Comparison of ENCODE assay signal across 10 mouse cellular contexts in the genomic region with DNA sequence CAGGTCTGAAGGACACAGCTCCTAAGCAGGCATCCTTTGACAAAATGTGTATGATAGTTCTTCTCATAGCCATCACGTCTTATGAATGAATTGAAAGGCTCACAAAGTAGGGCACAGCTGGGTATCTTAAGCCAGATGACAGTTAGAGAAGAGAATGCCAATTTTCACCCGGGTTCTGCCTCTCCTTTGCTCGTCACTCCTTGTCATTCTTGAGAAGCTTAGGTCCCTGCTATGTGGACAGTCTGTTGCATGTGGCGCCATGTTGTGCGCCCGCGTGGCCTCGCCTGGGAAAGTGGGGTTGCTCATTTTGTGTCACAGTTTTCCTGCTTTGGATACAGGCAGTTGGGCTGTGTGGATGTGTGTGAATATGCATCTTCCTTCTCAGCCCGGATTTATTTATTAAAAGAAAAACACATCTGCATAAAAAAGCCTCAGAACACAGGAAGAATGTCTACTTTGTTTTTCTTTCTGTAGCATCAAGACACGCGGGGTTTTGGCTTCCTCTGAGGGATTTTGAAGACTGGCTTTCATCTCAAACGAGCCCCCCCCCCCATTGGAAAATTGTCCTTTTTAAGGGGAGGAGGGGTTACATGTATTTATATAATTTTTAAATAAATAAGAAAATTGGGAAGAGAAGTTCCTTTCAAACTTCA.
DNase-seq lines count a peak whose midpoint lies in the region; ATAC-seq and TF ChIP-seq lines count a peak whose summit lies in the region.
"Had no signal": no experiment of that assay in that cellular context is flagged by ENCODE, and none has a peak within 500 bp of the region (broad histone marks: within the 10 kb centered on the region; RNA-seq: fewer than 3 reads in every experiment).

No protein-coding gene starts in this region.

- no peak for ATAC-seq in heart, embryonic 14.5 days (ENCODE audit: insufficient number of reproducible peaks, insufficient read depth, low FRiP score, low read depth)
- ATAC-seq in lung, embryonic 15.5 days (ENCODE audit: borderline replicate concordance, extremely low read depth, low FRiP score, low TSS enrichment), result no peak
- no peak for ATAC-seq in intestine, embryonic 16.5 days
- no peak for ATAC-seq in stomach, postnatal 0 days (ENCODE audit: low FRiP score, low TSS enrichment)
- ATAC-seq in forebrain, embryonic 13.5 days, result no peak

- no peaks in the 10 kb centered on the region for H3K27me3 ChIP-seq in heart, embryonic 14.5 days (ENCODE audit: control insufficient read depth, insufficient read depth, low read length)
- no peaks in the 10 kb centered on the region for H3K27me3 ChIP-seq in lung, embryonic 15.5 days
- H3K27me3 ChIP-seq in intestine, embryonic 16.5 days (replicated peaks; ENCODE audit: control insufficient read depth, insufficient read depth, low read length), result no peaks in the 10 kb centered on the region
- no peaks in the 10 kb centered on the region for H3K27me3 ChIP-seq in stomach, postnatal 0 days (ENCODE audit: control insufficient read depth, insufficient read depth, low read length)
- peaks cover 4% of the 10 kb centered on the region; the same call in 1 of the 2 replicates for H3K27me3 ChIP-seq in forebrain, embryonic 13.5 days

- no peaks in the 10 kb centered on the region for H3K9me3 ChIP-seq in heart, embryonic 14.5 days (ENCODE audit: control insufficient read depth, low read length)
- no peaks in the 10 kb centered on the region for H3K9me3 ChIP-seq in lung, embryonic 15.5 days
- no peaks in the 10 kb centered on the region for H3K9me3 ChIP-seq in intestine, embryonic 16.5 days (ENCODE audit: control insufficient read depth, low read length)
- no peaks in the 10 kb centered on the region for H3K9me3 ChIP-seq in stomach, postnatal 0 days (ENCODE audit: control insufficient read depth, low read length)
- H3K9me3 ChIP-seq in forebrain, embryonic 13.5 days (replicated peaks), result no peaks in the 10 kb centered on the region

- no peak for DNase-seq in heart, adult 9 months (ENCODE audit: low spot score in 2 of 2)
- no peak for DNase-seq in lung, postnatal 36 days
- DNase-seq in stomach, postnatal 0 days (ENCODE audit: low spot score), result no peak
- no peak for DNase-seq in testis, postnatal 14 days (ENCODE audit: low spot score)
- DNase-seq: layer of hippocampus, postnatal 36 days; lung, adult 2 months had no signal

- WGBS in heart, embryonic 14.5 days, result 71% methylated on average over 12 of the region's 12 CpGs
- 46% methylated on average over 12 of the region's 12 CpGs for WGBS in lung, embryonic 15.5 days
- 66% methylated on average over 12 of the region's 12 CpGs for WGBS in intestine, embryonic 16.5 days
- WGBS in stomach, postnatal 0 days, result 70% methylated on average over 12 of the region's 12 CpGs
- 56% methylated on average over 12 of the region's 12 CpGs for WGBS in forebrain, embryonic 13.5 days

- H3K4me3 ChIP-seq in heart, embryonic 14.5 days (ENCODE audit: control insufficient read depth in 1 of 2, insufficient read depth in 1 of 2, low read depth in 1 of 2, low read length in 2 of 2), result no peak overlapping the region
- H3K4me3 ChIP-seq in lung, embryonic 15.5 days, result no peak overlapping the region
- H3K4me3 ChIP-seq in intestine, embryonic 16.5 days (ENCODE audit: low read length), result no peak overlapping the region
- no peak overlapping the region for H3K4me3 ChIP-seq in stomach, postnatal 0 days (ENCODE audit: low read depth, low read length)
- no peak overlapping the region for H3K4me3 ChIP-seq in forebrain, embryonic 13.5 days

- H3K4me2 ChIP-seq in heart, embryonic 14.5 days (ENCODE audit: low read length), result 0 out of 2 replicates have a peak overlapping the region, but pooled peaks have one; percentile 1
- H3K4me2 ChIP-seq in lung, embryonic 15.5 days, result peak overlapping the region; percentile 2; the same call in 1 of the 2 replicates
- H3K4me2 ChIP-seq in intestine, embryonic 16.5 days (ENCODE audit: low read depth, low read length), result no peak overlapping the region
- H3K4me2 ChIP-seq in stomach, postnatal 0 days (replicated peaks; ENCODE audit: low read depth), result no peak overlapping the region
- H3K4me2 ChIP-seq in forebrain, embryonic 13.5 days, result no peak overlapping the region

- no peak for TF ChIP-seq CTCF in stomach, postnatal 0 days (IDR thresholded peaks at IDR 0.05; ENCODE audit: low read depth)

- no peak overlapping the region for H3K9ac ChIP-seq in heart, embryonic 14.5 days (ENCODE audit: low read length)
- no peak overlapping the region; the same call in 1 of the 2 replicates for H3K9ac ChIP-seq in lung, embryonic 15.5 days
- no peak overlapping the region for H3K9ac ChIP-seq in intestine, embryonic 16.5 days (ENCODE audit: low read depth, low read length)
- no peak overlapping the region for H3K9ac ChIP-seq in stomach, postnatal 0 days (ENCODE audit: low read length)
- no peak overlapping the region for H3K9ac ChIP-seq in forebrain, embryonic 13.5 days

- peak overlapping the region in 1 of 2 experiments; percentile 88; a peak in 2 of 4 replicates for H3K27ac ChIP-seq in heart, embryonic 14.5 days (replicated peaks in 1 of 2; ENCODE audit: control insufficient read depth in 1 of 2, insufficient read depth in 1 of 2, low read depth in 2 of 2, low read length in 2 of 2)
- peak overlapping the region; percentile 84 for H3K27ac ChIP-seq in lung, embryonic 15.5 days
- H3K27ac ChIP-seq in intestine, embryonic 16.5 days (ENCODE audit: low read length), result peak overlapping the region; percentile 27; the same call in 1 of the 2 replicates
- H3K27ac ChIP-seq in stomach, postnatal 0 days (replicated peaks), result peak overlapping the region; percentile 58
- H3K27ac ChIP-seq in forebrain, embryonic 13.5 days, result no peak overlapping the region; the same call in 1 of the 2 replicates

- no peak for TF ChIP-seq EP300 in stomach, postnatal 0 days (optimal IDR thresholded peaks at IDR 0.05)

- 0 out of 2 replicates have a peak, but pooled peaks cover 11% of the 10 kb centered on the region for H3K36me3 ChIP-seq in heart, embryonic 14.5 days (ENCODE audit: control insufficient read depth, insufficient read depth, low read length)
- H3K36me3 ChIP-seq in lung, embryonic 15.5 days, result no peaks in the 10 kb centered on the region
- no peaks in the 10 kb centered on the region for H3K36me3 ChIP-seq in intestine, embryonic 16.5 days (ENCODE audit: control insufficient read depth, insufficient read depth, low read length)
- H3K36me3 ChIP-seq in stomach, postnatal 0 days (ENCODE audit: control insufficient read depth, insufficient read depth, low read length), result no peaks in the 10 kb centered on the region
- H3K36me3 ChIP-seq in forebrain, embryonic 13.5 days (ENCODE audit: poor library complexity, severe bottlenecking), result no peaks in the 10 kb centered on the region

- H3K4me1 ChIP-seq in heart, embryonic 14.5 days (ENCODE audit: control insufficient read depth in 2 of 2, insufficient read depth in 2 of 2, low read length in 2 of 2), result peaks cover 43 to 93% of the 10 kb centered on the region in 2 experiments
- H3K4me1 ChIP-seq in lung, embryonic 15.5 days, result peaks cover 87% of the 10 kb centered on the region
- H3K4me1 ChIP-seq in intestine, embryonic 16.5 days (ENCODE audit: control insufficient read depth, insufficient read depth, low read length), result peaks cover 58% of the 10 kb centered on the region
- H3K4me1 ChIP-seq in stomach, postnatal 0 days (replicated peaks; ENCODE audit: control insufficient read depth, insufficient read depth), result peaks cover 3% of the 10 kb centered on the region; the same call in 1 of the 2 replicates
- peaks cover 14% of the 10 kb centered on the region for H3K4me1 ChIP-seq in forebrain, embryonic 13.5 days

Comparison
In these comparisons a context has a peak if more than half of its experiments do, and no peak if none do; other contexts are left out.
1. H3K4me2 ChIP-seq: peak in heart, embryonic 14.5 days (single experiment) and lung, embryonic 15.5 days (single experiment); none in intestine, embryonic 16.5 days (single experiment), stomach, postnatal 0 days (single experiment) and forebrain, embryonic 13.5 days (single experiment).